Mouse (Mus musculus): ENCODE data around the gene Gm2832.
"Not testable (repeated sequence)": the region's sequence is repeated elsewhere in the genome, so short reads cannot be mapped to it uniquely, and the experiment has no call there.

The Gm2832 gene

DNA sequence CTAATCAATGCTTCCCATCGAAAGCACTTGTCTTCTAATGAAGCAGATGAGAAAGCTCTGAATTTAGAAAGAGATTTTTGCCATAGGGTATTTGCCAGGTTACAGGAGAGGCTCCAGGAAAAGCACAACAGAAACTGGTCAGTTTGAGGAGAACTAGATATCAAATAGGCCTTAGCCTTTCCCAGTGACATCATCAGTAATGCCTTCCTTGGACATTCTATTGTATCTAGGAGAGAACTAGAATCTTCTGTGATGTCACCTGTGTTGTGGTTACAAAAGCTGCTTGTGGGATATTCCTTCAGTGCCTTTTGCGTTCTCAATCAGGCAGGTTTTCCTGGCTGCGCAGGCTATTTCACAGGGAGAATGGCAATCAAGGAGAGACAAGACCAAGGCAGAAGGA, at the start of gene Gm2832:
Gene Gm2832, plus strand, starts transcription at position 301 of the 400 bp plus-strand sequence.
- not testable (repeated sequence) for DNase-seq

DNA sequence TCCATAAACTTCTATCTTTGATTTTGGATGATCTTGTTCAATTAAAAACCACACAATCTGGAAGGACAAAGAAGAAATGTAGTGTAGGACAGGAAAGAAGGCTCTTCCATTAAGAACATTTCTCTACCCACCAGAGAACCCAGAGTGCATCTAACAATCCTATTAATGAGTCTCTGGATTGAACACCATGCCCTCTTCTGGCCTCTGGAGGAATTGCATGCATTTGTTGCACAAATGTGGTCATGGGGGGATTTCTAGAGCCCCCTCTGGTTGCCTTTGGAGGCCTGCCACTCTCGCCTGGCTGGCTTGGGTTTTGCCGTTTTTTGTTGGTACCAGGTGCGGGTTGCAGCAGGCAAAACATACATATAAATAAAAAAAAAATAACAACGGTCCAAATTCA, 15.3 kb upstream of the Gm2832 start:
- DNase-seq = peak; percentile 67

DNA sequence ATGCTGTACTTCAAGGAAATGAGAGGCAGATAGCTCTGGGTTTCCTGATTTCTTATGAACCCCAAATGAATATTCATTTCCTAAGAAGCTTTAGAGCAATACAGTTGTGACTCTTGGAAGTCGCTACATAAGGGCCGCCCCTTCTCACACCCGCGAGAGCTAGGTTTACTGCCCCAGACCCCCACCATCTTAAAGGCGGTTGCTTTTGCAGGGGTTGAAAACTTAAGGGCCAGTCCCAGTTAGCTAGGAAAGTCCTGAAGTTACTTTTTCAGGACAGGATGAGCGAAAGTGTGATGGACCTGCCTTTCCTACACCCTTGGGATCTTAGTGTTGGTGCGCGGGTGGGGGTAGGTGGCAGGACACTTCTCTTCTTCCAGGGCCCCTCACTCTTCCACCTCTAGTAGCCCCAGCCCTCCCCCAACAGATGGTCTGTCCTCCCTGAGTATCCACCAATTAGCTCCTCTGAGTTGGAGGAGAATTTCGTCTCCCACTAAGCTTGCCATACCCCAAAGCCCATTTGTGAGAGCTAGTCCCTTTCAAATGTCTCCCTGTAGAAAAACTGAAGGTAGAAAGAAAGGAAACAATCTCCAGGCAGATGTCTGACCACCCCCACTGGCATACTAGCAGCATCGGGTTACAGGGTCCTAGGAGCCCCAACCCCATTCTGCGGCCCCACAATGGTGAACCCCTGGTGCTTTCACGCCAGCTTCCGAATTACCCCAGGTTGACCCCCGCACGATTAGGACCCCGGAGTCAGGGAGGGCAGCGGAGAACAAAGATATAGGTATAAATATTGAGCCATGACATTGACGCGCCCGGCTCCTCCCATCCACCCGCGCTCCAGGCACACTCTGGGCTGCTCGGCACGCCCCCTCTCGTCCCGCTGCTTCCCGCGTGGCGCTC, 14.5 kb upstream of the Gm2832 start:
- peak; percentile 73 for DNase-seq

DNA sequence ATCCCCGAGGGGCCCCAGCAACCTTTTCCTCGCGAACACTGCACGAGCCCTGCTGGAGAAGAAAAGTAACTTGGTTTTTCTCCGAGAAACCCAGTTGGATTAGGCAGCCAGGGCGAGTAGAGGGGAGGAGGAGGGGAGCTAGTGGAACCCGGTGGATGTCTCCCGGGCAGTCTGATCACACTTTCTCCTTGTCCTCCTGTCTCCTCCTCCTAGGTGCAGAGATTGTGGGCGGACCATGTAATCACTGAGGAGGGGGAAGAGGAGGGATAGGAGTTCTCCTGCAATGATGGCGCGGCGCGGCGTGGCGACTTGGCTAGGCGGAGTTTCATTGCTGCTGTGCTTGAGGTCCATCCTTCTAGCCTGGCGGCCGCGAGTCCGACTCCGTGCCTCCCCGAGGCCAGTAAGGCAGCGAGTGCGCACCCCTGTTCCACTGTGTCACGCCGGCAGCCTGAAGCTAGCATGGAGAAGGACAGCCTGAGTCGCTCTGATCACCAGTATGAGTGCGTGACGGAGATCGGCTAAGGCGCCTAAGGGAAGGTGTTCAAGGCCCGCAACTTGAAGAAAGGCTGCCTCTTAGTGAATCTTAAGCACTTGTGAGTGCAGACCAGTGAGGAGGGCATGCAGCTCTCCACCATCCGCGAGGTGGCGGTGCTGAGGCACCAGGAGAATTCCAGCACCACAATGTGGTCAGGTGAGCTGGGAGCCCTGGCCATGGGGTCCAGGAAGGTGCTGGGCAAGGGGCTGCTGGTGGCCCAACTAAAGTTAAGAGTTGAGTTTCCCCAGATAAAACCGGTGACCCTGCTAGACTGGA, 13.6 kb upstream of the Gm2832 start:
- peak; percentile 76 for DNase-seq

DNA sequence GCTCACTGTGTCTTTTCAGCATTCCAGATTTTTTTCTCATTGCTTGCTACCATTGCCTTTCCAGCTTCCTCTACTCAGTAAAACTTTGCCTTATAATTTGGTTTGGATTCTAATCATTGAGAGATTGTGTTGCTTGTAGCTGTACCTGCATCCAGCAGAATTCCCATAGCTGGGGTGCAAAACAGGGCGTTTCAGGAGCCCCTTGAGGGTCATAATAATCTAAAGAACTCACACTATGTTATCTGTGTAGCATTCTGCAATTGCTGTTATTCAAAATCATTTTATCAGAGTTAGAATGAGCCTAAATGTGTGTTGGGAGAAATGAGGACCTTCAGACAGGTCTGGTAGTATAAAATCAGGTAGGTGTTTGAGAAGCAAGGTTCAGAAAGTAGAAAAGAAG, 7.4 kb downstream of the Gm2832 start:
- DNase-seq = not testable (repeated sequence)
